Mouse (Mus musculus): ENCODE data around the gene Dgcr6.

Gene Dgcr6

DNA sequence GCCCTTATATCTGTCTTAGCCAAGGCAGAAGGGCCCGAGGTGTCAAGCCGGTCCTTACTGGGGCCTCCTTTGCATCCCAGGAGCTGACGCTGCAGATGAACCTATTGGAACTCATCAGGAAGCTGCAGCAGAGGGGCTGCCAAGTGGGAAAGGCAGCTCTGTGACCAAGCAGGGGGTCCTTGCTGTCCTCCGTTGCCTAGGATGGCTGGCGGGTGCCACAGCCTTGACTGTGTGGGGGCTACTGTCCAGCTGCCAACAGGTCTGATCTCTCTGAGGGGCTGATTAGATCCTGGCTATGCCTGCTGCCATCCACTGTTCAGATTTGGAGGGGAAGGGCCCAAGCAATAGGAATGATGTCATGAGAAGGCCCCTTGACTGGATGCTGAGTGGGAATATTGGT lies 18.1 kb downstream of the Dgcr6 start:
- DNase-seq (ENCODE audit: low read depth), result no peak

DNA sequence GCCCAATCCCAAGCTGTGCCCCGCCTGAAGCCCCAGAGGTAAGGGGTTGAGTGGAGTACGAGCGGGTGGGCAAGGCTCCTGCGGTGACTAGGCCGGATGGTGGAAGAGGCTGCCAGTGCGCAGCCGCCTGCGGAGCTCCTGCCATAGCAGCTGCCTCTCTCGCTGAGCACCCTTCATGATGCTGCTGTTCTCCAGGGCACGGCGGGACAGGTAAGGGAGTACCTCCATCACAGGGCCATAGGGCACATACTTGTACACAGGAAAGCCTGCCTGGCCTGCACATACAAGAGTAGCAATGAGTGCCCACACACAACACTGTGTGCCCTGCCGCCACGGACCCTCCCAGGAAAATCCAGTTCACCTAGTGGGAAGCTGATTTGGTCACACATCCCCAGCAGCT lies 19.4 kb downstream of the Dgcr6 start:
- DNase-seq (ENCODE audit: low read depth), result no peak

- DNase-seq (ENCODE audit: low read depth), result no peak
Observed at GRCm38 (mm10) chr16:18073259-18073962, 20.8 kb downstream of the Dgcr6 start.

DNA sequence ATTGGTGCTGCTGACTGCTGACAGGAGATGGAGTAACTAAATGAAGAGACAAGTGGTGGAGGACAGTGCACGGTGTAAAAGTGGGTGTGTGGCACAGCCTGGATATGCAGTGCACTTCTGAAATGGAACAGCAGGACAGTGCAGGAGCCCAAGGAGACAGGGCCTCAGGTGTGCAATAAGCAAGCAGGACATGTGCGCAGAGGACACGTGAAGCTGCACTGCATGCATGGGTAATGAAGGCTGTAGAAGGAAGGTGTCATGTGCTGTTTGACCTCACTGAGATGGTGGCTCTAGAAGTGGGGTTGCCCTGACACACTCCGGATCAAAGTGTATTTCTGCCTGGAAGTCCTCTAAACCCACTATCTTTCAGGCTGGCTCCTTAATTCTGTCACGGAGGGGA lies 22.0 kb downstream of the Dgcr6 start:
- no peak for DNase-seq (ENCODE audit: low read depth)

GRCm38 (mm10) chr16:18075201-18075600 lies 22.5 kb downstream of the Dgcr6 start:
- DNase-seq (ENCODE audit: low read depth), result no peak

DNA sequence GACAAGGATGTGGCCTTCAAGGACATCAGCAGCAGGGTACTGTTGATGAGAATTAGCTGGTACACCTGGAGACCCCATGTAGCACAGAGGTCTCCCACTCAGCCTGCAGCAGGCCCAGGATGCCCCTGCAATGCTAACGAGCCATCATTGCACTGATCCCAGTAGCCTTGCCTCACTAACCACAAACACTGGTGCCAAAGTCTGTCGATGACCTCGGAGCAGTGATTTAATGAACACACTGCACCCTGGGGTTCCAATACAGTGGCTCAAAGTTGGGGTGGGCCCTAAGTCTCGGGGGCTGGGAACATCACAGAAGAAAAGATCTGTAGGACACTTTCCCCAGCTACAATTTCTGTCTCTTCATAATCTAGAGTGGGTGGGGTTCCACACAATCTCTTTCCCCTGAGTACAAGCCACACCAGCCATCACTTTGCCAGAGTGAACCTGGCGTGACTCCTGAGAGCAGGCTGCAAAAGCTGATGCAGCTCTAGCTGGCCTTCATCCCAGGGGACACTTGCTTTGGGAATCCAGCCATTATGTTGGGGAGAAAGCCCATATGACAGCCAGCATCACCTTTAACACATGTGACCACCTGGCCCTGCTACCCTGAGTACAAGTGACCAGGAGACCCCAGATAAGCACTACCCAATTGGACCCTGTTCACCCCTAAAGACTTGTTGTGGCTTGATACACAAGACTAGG lies 25.8 kb downstream of the Dgcr6 start:
- DNase-seq (ENCODE audit: low read depth), result no peak

- DNase-seq (ENCODE audit: low read depth), result no peak
Observed at GRCm38 (mm10) chr16:18079300-18079699, 26.6 kb downstream of the Dgcr6 start.

DNA sequence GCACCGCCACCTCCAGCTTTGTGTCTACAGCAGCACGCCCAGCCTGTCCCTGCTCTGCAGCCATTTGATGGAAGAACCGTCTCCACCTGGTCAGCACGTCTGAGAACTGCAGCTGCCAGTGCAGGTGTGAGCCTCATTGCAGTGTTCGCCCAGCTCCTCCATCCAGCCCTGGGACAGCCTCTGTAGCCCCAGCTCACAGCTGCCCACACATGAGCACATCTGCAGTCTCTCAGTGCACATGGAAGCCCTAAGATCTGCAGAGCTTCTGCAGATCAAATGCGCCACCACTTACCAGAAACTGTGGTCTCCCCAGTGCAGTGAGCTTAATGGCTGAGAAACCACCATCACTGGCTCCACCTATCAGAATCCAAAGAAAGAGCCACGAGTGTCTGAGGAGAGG lies 27.5 kb downstream of the Dgcr6 start:
- no peak for DNase-seq (ENCODE audit: low read depth)

DNA sequence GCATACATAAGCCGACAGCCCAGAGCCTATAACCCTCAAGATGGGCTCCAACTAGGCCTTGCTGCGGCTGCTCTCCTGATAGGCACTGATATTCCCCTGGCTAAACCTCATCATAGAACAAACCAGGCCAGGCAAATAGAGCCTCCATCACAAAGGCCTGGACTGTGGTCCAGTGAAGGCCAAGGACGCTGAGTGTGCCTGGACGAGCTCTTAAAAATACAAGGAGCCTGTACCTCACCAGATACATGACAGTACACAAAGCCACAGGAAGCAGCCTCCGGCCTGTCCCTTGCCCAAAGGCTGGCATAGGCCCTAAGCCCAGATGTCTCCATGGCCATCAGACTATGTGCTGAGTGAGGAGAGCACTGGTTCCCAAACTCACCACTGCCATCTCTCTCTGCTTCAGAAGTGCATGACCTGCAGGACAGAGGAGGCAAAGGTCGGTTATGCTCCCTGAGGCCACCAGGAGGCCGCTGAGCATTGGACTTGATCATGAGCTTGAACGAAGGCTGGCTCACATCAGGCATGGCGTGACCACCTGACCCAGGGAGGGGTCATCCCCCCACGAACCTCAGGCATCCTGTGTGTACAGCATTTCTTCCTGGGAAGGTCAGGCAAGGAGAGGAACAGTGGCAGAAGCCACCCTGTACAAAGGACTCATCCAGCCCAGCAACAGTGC lies 28.6 kb downstream of the Dgcr6 start:
- no peak for DNase-seq (ENCODE audit: low read depth)

- DNase-seq (ENCODE audit: low read depth), result no peak
Observed at GRCm38 (mm10) chr16:18082291-18082690, 29.6 kb downstream of the Dgcr6 start.

DNA sequence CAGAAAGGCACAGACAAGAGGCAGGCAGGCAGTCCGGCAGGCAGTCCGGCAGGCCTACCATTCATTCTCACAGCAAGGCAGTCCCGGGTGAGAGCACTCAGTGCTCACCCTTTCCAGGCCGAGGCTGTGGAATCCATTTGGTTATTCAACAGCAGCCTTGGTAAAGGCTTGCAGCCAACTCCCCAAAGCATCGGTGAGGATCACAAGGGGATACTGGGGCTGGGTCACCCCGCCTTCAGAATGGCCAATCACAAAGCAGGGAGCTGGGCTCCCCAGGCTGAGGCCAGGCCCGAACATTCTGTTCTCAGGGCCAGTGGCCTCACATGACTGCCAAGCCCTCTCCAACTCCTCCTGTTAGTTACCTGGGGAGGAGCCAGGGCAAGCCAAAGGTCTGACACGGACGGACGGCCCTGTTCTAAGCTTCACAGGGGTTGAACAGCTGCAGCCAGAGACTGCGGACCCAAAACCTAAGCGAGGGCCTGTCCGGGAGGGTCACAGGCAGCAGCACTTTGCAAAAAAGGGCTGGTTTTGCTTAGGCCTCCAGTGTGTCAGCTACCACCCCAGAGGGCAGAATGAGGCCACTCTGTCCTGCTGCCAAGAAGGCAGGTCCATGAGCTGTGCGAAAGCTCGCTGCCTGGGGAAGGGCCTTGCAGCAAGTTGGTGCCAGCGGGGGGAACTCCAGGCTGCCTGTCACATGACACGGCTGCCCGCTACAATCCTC lies 30.7 kb downstream of the Dgcr6 start:
- DNase-seq (ENCODE audit: low read depth), result no peak

DNA sequence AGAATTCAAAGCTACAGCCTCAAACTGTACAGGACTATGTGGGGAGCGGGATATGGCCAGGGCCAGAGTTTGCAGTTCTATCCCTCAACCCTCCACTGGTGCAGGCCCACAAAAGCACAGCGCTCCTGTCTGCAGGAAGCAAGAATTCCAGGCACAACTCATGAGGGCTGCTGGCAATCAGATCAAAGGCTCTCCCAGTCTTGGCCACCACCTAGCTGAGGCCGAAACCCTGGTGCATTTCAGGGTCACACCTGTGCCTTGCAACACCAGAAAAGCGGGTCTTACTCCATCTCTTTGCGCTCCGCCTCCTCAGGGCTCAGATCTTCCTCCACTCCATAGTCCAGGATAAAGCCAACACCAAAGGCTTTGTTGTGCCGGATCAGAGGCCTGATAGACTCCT lies 31.6 kb downstream of the Dgcr6 start:
- DNase-seq (ENCODE audit: low read depth), result no peak

DNA sequence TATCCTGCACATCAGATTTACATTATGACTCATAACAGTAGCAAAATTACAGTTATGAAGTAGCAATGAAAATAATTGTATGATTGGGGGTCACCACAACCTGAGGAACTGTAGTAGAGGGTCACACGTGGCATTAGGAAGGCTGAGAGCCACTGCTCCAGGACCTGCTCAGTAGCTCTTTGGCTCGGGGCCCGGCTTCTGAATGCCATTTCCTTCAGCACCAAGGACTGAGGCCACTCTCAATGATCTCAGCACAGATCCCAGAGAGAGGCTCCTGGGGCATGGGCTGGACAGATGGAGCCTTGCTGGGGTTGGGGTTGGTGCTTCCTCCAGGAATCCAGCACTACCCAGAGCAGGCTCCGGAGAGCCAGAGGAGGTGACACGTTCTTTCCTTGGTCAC lies 34.4 kb downstream of the Dgcr6 start:
- no peak for DNase-seq (ENCODE audit: low read depth)

- peak; percentile 54 for DNase-seq (ENCODE audit: low read depth)
Observed at GRCm38 (mm10) chr16:18096348-18096747, 43.7 kb downstream of the Dgcr6 start.

- DNase-seq (ENCODE audit: low read depth), result no peak
Observed at GRCm38 (mm10) chr16:18102816-18103215, 50.2 kb downstream of the Dgcr6 start.

DNA sequence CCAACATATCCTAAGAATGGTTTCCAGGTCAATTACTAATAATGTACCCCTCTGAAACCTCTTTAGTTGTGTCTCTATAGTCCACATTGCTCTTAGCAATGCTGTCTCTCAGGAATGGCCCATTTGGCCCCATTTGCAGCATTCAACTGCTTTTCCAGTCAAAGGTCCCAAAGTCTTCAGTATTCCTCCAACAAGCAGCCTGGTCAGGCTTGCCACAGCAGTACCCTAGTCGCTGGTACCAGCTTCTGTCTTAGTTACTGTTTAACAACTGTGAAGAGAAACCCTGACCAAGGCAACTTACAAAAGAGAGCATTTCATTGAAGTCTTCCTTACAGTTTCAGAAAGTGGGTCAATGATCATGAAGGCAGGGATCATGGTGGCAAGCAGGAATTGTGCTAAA lies 50.7 kb downstream of the Dgcr6 start:
- no peak for DNase-seq (ENCODE audit: low read depth)

DNA sequence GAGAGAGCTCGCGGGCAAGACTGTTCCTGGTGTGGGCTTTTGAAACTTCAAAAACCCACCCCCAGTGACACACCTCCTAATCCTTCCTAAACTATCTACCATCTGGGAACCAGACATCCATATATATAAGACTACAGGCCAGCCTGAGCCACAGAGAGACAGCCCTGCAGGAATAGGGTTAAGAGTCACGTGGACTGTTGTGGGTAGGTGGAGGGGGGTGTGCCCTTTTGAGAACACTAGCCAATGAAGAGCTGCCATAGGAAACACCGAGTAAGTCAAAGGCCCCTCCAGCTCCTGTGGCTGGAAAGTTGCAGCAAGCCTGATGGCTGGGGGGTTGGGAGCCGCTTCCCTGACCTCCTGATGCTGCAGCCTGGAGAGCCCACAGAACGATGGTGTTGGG lies 51.1 kb downstream of the Dgcr6 start:
- DNase-seq (ENCODE audit: low read depth), result no peak

GRCm38 (mm10) chr16:18108221-18108966 lies 55.7 kb downstream of the Dgcr6 start:
- no peak for DNase-seq (ENCODE audit: low read depth)

GRCm38 (mm10) chr16:18111042-18111441 lies 58.4 kb downstream of the Dgcr6 start:
- DNase-seq (ENCODE audit: low read depth), result no peak

DNA sequence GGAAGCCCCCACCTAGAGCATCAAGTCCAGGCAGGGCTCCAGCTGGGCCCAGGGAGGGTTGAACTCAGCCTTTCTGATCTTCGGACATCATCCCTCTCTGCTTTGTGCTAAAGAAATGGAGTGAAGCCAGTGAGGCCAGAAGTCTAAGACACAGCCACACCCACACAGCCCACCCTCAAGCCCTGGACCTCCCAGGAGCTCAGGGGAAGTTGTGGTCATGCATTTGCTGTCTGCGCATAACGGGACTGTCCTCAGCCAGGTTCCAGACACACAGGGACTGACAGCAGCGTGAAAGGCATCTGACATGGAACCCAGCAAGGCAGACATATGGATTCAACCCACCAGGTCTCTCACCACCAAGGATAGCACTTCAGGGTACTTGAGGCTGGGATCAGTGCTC lies 63.8 kb downstream of the Dgcr6 start:
- no peak for DNase-seq (ENCODE audit: low read depth)

DNA sequence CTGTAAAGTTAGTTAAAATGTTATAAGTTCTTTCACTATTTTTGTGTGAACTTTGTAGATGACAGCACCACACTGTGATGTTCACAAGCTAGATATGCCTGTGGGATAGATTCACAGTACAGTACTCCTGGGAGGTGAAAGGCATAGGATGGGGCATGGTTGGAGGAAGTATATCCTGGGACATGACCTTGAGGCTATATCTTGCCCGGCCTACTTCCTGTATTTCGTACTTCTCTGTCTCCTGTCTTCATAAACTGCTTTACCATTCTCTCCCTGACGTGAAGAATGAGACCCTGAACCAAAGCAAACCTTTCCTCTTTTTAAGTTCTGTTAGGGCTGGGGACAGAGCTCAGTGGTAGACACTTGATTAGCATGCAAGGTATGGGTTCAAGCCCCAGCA lies 65.6 kb downstream of the Dgcr6 start:
- no peak for DNase-seq (ENCODE audit: low read depth)
